Mouse (Mus musculus): ENCODE measurements around the gene Cdc42. TPM values are rescaled to one million over a fixed set of nuclear protein-coding genes. Genes with fewer than 3 reads are reported as not detected.

The Cdc42 gene
- polyA plus RNA-seq, 1 experiment from 2014 or later, result 912 TPM

- Histone ChIP-seq H3K27ac (ENCODE audit: low read length) (peak overlapping the region; percentile 88), H3K9me3 (ENCODE audit: control insufficient read depth, low read length) (no peaks in the 10 kb centered on the region), H3K4me1 (replicated peaks; ENCODE audit: control insufficient read depth, insufficient read depth, low read length) (peaks cover 9% of the 10 kb centered on the region), H3K9ac (replicated peaks; ENCODE audit: low read depth, low read length) (peak overlapping the region; percentile 70), H3K4me3 (replicated peaks; ENCODE audit: low read length) (peak overlapping the region; percentile 65), H3K4me2 (ENCODE audit: low read length) (peak overlapping the region; percentile 77), H3K36me3 (ENCODE audit: control insufficient read depth, insufficient read depth) (no peaks in the 10 kb centered on the region), H3K27me3 (replicated peaks; ENCODE audit: control insufficient read depth, insufficient read depth, low read length) (no peaks in the 10 kb centered on the region)
- ATAC-seq, result peak; percentile 98
- 2% methylated on average over 46 of the region's 46 CpGs for WGBS
These were observed 30.7 kb upstream of the Cdc42 start for GRCm38 (mm10) chr4:137388059-137388794.

- Histone ChIP-seq H3K4me2 (ENCODE audit: low read length) (peak overlapping the region; percentile 77), H3K27me3 (replicated peaks; ENCODE audit: control insufficient read depth, insufficient read depth, low read length) (no peaks in the 10 kb centered on the region), H3K36me3 (ENCODE audit: control insufficient read depth, insufficient read depth) (no peaks in the 10 kb centered on the region), H3K9me3 (ENCODE audit: control insufficient read depth, low read length) (no peaks in the 10 kb centered on the region), H3K9ac (replicated peaks; ENCODE audit: low read depth, low read length) (peak overlapping the region; percentile 70), H3K27ac (ENCODE audit: low read length) (peak overlapping the region; percentile 88), H3K4me3 (replicated peaks; ENCODE audit: low read length) (peak overlapping the region; percentile 65), H3K4me1 (replicated peaks; ENCODE audit: control insufficient read depth, insufficient read depth, low read length) (peaks cover 9% of the 10 kb centered on the region)
- no peak for ATAC-seq
- under 1% methylated on average over 20 of the region's 20 CpGs for WGBS
These were observed 30.1 kb upstream of the Cdc42 start for GRCm38 (mm10) chr4:137387482-137388058.

GRCm38 (mm10) chr4:137380702-137381605 lies 23.4 kb upstream of the Cdc42 start:
- H3K36me3 ChIP-seq (ENCODE audit: control insufficient read depth, insufficient read depth), result no peaks in the 10 kb centered on the region
- ATAC-seq, result no peak
- H3K4me1 ChIP-seq (replicated peaks; ENCODE audit: control insufficient read depth, insufficient read depth, low read length), result no peaks in the 10 kb centered on the region
- H3K4me2 ChIP-seq (ENCODE audit: low read length), result no peak overlapping the region
- H3K9me3 ChIP-seq (ENCODE audit: control insufficient read depth, low read length), result no peaks in the 10 kb centered on the region
- WGBS, result 42% methylated on average over 14 of the region's 16 CpGs
- H3K9ac ChIP-seq (replicated peaks; ENCODE audit: low read depth, low read length), result no peak overlapping the region
- no peak overlapping the region for H3K27ac ChIP-seq (ENCODE audit: low read length)
- H3K4me3 ChIP-seq (replicated peaks; ENCODE audit: low read length), result no peak overlapping the region
- no peaks in the 10 kb centered on the region for H3K27me3 ChIP-seq (replicated peaks; ENCODE audit: control insufficient read depth, insufficient read depth, low read length)

- no peak for ATAC-seq
- no peak overlapping the region for H3K9ac ChIP-seq (replicated peaks; ENCODE audit: low read depth, low read length)
- WGBS, result 85% methylated on average over 10 of the region's 10 CpGs
These were observed 22.3 kb upstream of the Cdc42 start for GRCm38 (mm10) chr4:137379713-137380255.

GRCm38 (mm10) chr4:137379085-137379484 lies 21.6 kb upstream of the Cdc42 start:
- Histone ChIP-seq H3K27ac (ENCODE audit: low read length) (no peak overlapping the region), H3K9me3 (ENCODE audit: control insufficient read depth, low read length) (no peaks in the 10 kb centered on the region), H3K9ac (replicated peaks; ENCODE audit: low read depth, low read length) (no peak overlapping the region), H3K36me3 (ENCODE audit: control insufficient read depth, insufficient read depth) (no peaks in the 10 kb centered on the region), H3K27me3 (replicated peaks; ENCODE audit: control insufficient read depth, insufficient read depth, low read length) (no peaks in the 10 kb centered on the region), H3K4me2 (ENCODE audit: low read length) (no peak overlapping the region), H3K4me3 (replicated peaks; ENCODE audit: low read length) (no peak overlapping the region), H3K4me1 (replicated peaks; ENCODE audit: control insufficient read depth, insufficient read depth, low read length) (no peaks in the 10 kb centered on the region)
- WGBS, result 78% methylated on average over 3 of the region's 3 CpGs
- no peak for ATAC-seq

More at GRCm38 (mm10) chr4:137379713-137380255, 22.3 kb upstream of the Cdc42 start:
- H3K36me3 ChIP-seq (ENCODE audit: control insufficient read depth, insufficient read depth), result no peaks in the 10 kb centered on the region
- H3K9me3 ChIP-seq (ENCODE audit: control insufficient read depth, low read length), result no peaks in the 10 kb centered on the region
- no peaks in the 10 kb centered on the region for H3K27me3 ChIP-seq (replicated peaks; ENCODE audit: control insufficient read depth, insufficient read depth, low read length)
- no peak overlapping the region for H3K27ac ChIP-seq (ENCODE audit: low read length)
- H3K4me2 ChIP-seq (ENCODE audit: low read length), result no peak overlapping the region
- no peak overlapping the region for H3K4me3 ChIP-seq (replicated peaks; ENCODE audit: low read length)
- no peaks in the 10 kb centered on the region for H3K4me1 ChIP-seq (replicated peaks; ENCODE audit: control insufficient read depth, insufficient read depth, low read length)

GRCm38 (mm10) chr4:137377526-137378304 lies 20.2 kb upstream of the Cdc42 start:
- H3K9me3 ChIP-seq (ENCODE audit: control insufficient read depth, low read length), result no peaks in the 10 kb centered on the region
- no peaks in the 10 kb centered on the region for H3K36me3 ChIP-seq (ENCODE audit: control insufficient read depth, insufficient read depth)
- ATAC-seq, result no peak
- H3K4me2 ChIP-seq (ENCODE audit: low read length), result no peak overlapping the region
- no peaks in the 10 kb centered on the region for H3K27me3 ChIP-seq (replicated peaks; ENCODE audit: control insufficient read depth, insufficient read depth, low read length)
- no peaks in the 10 kb centered on the region for H3K4me1 ChIP-seq (replicated peaks; ENCODE audit: control insufficient read depth, insufficient read depth, low read length)
- 81% methylated on average over 4 of the region's 4 CpGs for WGBS
- H3K27ac ChIP-seq (ENCODE audit: low read length), result no peak overlapping the region
- no peak overlapping the region for H3K4me3 ChIP-seq (replicated peaks; ENCODE audit: low read length)
- H3K9ac ChIP-seq (replicated peaks; ENCODE audit: low read depth, low read length), result no peak overlapping the region

GRCm38 (mm10) chr4:137376778-137377177 lies 19.3 kb upstream of the Cdc42 start:
- no peaks in the 10 kb centered on the region for H3K36me3 ChIP-seq (ENCODE audit: control insufficient read depth, insufficient read depth)
- no peak overlapping the region for H3K9ac ChIP-seq (replicated peaks; ENCODE audit: low read depth, low read length)
- H3K4me3 ChIP-seq (replicated peaks; ENCODE audit: low read length), result no peak overlapping the region
- H3K27me3 ChIP-seq (replicated peaks; ENCODE audit: control insufficient read depth, insufficient read depth, low read length), result no peaks in the 10 kb centered on the region
- H3K9me3 ChIP-seq (ENCODE audit: control insufficient read depth, low read length), result no peaks in the 10 kb centered on the region
- 68% methylated on average over 2 of the region's 2 CpGs for WGBS
- no peaks in the 10 kb centered on the region for H3K4me1 ChIP-seq (replicated peaks; ENCODE audit: control insufficient read depth, insufficient read depth, low read length)
- H3K27ac ChIP-seq (ENCODE audit: low read length), result no peak overlapping the region
- H3K4me2 ChIP-seq (ENCODE audit: low read length), result no peak overlapping the region
- no peak for ATAC-seq

- H3K36me3 ChIP-seq (ENCODE audit: control insufficient read depth, insufficient read depth), result no peaks in the 10 kb centered on the region
- no peak overlapping the region for H3K4me2 ChIP-seq (ENCODE audit: low read length)
- no peaks in the 10 kb centered on the region for H3K9me3 ChIP-seq (ENCODE audit: control insufficient read depth, low read length)
- H3K27me3 ChIP-seq (replicated peaks; ENCODE audit: control insufficient read depth, insufficient read depth, low read length), result no peaks in the 10 kb centered on the region
- ATAC-seq, result no peak
- no peak overlapping the region for H3K27ac ChIP-seq (ENCODE audit: low read length)
- peaks cover under 1% of the 10 kb centered on the region for H3K4me1 ChIP-seq (replicated peaks; ENCODE audit: control insufficient read depth, insufficient read depth, low read length)
- H3K9ac ChIP-seq (replicated peaks; ENCODE audit: low read depth, low read length), result no peak overlapping the region
- H3K4me3 ChIP-seq (replicated peaks; ENCODE audit: low read length), result no peak overlapping the region
- WGBS, result 58% methylated on average over 19 of the region's 19 CpGs
These were observed 18.1 kb upstream of the Cdc42 start for GRCm38 (mm10) chr4:137375314-137376278.

Measured in forebrain, embryonic 16.5 days (tissue).